Mouse (Mus musculus) megakaryocyte progenitor cell, adult 5-6 weeks (primary cell): ENCODE measurements around the gene Sntg2. TPM values are rescaled to one million over a fixed set of nuclear protein-coding genes. Genes with fewer than 3 reads are reported as not detected.

Source experiments
- ATAC-seq: replicated peaks from 2 replicates; pipeline ENCODE4 v1.8.0; 2016; ENCODE audit warnings: mild to moderate bottlenecking, moderate TSS enrichment, inconsistent platforms; ENCODE audit not compliant: poor library complexity
- total RNA-seq, 2 experiments: library from RNA; stranded (forward) in 1 of 2; stranded (reverse) in 1 of 2; fragments of 157-497, 149-512 nt in 1 of 2; fragments of 200-1000 nt in 1 of 2; gene quantifications; 2 replicates each; pipeline versions ENCODE4 v1.2.3 to v1.2.4; 2015 to 2017

The Sntg2 gene
- total RNA-seq, 2 experiments from 2014 or later: not detected

GRCm38 (mm10) chr12:30208527-30208926 lies 164.6 kb downstream of the Sntg2 start:
- ATAC-seq: no peak

DNA sequence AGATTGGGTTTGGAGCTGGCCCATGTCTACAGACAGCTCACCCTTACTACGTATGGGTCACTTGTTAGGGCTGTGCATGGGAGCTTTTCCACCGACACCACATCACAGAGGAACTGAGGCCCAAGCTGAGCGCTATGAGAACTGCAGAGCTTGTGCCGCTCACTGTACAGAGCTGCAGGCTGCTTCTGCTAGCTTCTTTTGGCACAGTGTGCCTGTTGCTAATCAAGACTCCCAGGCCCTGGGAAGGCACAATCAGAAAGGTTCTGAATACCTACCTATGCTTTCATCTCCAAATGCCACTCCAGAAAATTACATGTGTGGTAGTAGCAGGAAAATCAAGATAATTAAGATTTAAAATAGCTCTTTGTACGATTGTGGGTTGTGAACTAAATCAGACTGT lies 165.1 kb downstream of the Sntg2 start:
- no peak for ATAC-seq

GRCm38 (mm10) chr12:30204457-30204856 lies 168.7 kb downstream of the Sntg2 start:
- ATAC-seq: no peak

GRCm38 (mm10) chr12:30202763-30203162 lies 170.4 kb downstream of the Sntg2 start:
- ATAC-seq: no peak

DNA sequence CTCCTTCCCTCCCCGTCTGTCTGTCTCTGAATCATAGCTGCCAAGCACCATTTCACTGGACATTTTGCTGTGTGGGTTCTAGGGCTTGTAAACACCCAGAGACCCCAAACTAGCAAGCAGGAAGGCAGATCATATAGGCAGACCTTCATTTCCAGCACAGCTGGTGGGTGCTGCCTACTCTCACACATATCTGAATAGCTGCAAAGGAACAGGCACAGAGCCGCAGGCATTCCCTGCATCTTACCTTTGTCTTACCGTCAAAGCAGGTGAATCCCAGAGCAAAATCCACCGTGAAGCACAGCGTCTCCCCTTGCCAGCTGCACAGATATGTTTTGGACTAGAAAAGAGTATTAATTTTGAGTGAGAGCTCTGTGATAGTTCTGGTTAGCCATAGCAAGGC lies 172.1 kb downstream of the Sntg2 start:
- no peak for ATAC-seq

GRCm38 (mm10) chr12:30200621-30201020 lies 172.6 kb downstream of the Sntg2 start:
- ATAC-seq: no peak

DNA sequence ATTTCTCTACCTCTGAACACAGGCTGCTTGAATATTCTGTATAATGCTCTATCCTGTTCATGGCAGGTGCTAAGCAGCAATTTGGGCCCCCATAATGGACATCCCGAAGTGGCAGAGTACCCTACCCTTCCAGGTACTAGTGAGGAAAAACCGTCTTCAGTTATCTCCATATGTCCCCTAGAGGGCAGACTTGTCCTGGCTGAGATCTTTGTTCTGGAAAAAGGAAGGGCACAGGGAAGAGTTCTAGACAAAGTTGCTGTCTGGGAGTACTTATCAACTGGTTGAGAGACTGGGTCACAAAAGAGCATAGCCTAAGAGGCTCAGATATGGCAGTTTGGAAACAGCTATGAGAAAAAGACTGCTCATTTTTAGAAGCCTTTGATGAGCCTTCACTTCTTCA lies 173.4 kb downstream of the Sntg2 start:
- peak; percentile 52; the same call in 1 of the 2 replicates for ATAC-seq

GRCm38 (mm10) chr12:30198250-30198649 lies 174.9 kb downstream of the Sntg2 start:
- ATAC-seq: no peak

- ATAC-seq: no peak
Measured at GRCm38 (mm10) chr12:30181721-30182120, 191.5 kb downstream of the Sntg2 start.

GRCm38 (mm10) chr12:30179623-30180022 lies 193.6 kb downstream of the Sntg2 start:
- no peak for ATAC-seq

GRCm38 (mm10) chr12:30177966-30178365 lies 195.2 kb downstream of the Sntg2 start:
- ATAC-seq: no peak

GRCm38 (mm10) chr12:30177529-30177928 lies 195.6 kb downstream of the Sntg2 start:
- no peak for ATAC-seq

DNA sequence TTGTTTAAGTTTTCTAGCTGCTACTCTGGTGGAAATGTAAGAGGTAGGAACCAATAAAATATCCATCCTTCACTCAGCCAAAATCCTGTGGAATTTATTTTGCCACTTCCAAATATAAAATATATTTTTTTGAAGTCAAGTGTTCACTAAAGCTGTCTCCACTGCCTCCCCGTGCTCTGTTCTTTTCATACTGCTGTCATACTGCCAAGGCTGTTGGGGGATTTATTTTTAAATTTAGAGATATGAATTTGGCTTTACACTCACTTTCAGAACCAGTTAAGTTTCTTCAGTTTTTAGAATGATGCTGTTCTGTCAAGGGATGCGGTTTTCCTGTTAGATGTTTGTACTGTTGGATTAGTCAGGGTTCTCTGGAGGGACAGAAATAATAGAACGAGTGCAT lies 204.7 kb downstream of the Sntg2 start:
- ATAC-seq: no peak

DNA sequence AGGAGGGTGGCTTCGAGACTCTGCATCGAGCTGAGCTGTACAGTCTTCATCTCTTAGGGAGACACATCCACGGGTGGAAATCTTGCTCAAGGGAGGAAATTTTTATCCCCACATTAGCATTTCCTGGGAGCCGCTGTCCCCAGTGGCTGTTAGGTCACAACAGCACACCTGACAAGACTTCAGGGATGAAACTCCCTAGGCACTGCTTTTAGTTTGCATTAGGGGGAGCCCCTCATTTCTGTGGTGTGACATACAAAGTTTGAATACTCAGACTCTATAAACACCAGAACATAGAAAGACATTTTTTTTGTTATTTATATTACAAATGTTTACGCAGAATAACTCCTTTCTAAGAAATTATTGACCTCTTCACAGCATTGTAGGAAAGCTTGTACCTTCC lies 208.6 kb downstream of the Sntg2 start:
- ATAC-seq: no peak

- ATAC-seq: no peak
Measured at GRCm38 (mm10) chr12:30164005-30164404, 209.2 kb downstream of the Sntg2 start.

DNA sequence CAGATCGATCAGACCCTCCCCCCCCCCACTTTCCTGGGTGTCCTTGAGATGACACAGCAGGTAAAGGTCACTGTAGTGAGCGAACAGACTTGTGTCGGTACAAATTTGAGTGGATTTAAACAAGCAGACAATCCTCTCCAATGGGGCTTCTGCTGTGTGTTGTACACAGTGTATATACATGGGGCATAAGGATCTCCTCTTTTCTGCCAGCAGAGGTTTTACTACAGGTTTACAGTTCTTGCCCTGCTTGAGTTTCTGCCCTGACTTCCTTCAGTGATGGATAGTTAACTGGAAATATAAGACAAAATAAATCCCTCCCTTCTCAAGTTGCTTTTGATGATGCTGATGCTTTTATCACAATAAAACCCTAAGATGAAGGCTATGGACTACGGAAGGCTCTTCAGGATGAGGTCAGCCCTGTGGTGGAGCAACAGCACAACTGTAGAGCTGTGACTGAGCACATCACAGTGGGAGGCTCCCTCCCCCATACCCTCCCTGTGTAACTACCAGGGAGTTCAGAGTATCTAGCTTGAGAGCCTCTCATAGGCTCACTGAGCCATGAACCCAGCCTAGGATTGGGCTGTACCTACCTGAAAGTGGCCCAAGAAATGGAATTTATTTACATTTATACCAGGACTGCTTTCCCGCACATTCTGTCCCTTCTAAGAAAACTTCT lies 211.3 kb downstream of the Sntg2 start:
- no peak for ATAC-seq

- ATAC-seq: no peak
Measured at GRCm38 (mm10) chr12:30160475-30160874, 212.7 kb downstream of the Sntg2 start.

DNA sequence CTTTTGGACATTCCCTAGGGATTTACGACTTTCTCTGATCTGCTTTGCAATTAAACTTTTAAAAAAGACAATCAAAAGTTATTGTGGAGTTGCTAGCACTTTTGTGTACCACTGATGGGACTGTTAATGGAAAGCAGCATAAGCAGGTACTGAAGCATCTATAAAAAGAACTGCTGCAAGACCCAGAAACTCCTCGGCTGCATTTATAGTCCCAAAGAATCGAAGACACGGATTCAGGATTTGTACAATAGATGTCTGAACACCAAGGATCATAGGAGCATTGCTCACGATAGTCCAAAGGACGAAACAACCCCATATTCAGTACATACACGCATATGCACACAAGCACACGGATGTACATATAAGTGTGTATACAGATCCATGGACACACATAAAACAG lies 213.4 kb downstream of the Sntg2 start:
- no peak for ATAC-seq

DNA sequence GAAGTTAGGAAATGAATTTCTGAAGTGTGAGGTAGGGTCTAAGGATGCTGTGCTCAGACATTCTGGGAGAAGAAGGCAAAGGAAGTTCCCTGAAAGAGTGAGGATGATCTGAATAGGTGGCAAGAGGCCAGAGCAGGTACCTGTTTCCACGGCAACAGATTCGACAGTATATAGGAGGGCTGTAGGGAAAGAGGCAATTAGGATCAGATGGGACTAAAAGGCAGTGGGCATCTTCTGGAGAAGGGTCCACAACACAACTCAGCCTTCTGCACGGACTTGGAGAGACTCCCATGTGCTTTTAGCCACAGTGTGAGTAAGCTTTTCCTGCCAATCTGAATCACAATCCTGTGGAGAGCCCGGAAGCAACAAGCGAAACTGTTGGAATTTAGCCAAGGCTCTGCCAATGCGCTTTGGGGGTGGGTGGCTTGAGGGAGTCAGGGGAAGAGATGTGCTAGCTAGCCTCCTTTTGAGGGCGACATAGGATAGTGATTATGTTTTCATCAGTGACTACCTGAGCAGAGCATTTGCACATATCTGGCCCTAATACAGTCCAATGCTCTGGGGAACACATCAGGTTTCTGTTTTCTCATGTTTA lies 219.0 kb downstream of the Sntg2 start:
- ATAC-seq: no peak

- no peak for ATAC-seq
Measured at GRCm38 (mm10) chr12:30142085-30142484, 231.1 kb downstream of the Sntg2 start.

GRCm38 (mm10) chr12:30132524-30132923 lies 240.7 kb downstream of the Sntg2 start, which contains the start of gene Tpo:
TSS of gene Tpo (minus strand) at chr12:30132624.
- ATAC-seq: no peak

GRCm38 (mm10) chr12:30129411-30129716 lies 243.8 kb downstream of the Sntg2 start:
- no peak for ATAC-seq
